Mouse (Mus musculus) T-helper 1 cell (primary cell): ENCODE results near the gene BC147527.
"Not testable (repeated sequence)": the region's sequence is repeated elsewhere in the genome, so short reads cannot be mapped to it uniquely, and the experiment has no call there.

Source experiments
- in situ Hi-C: fragments of 300-600 bp; cut with MboI, MseI; formaldehyde crosslinking; loops from one replicate; pipeline ENCODE4 v1.15.1; 2025; ENCODE audit warnings: high pct_unique_total_duplicates

The BC147527 gene

GRCm38 (mm10) chr13:120299991-120300442 lies at the start of gene BC147527:
TSS of gene BC147527 (plus strand) at chr13:120300392.
- in situ Hi-C loops, result no loop called here

DNA sequence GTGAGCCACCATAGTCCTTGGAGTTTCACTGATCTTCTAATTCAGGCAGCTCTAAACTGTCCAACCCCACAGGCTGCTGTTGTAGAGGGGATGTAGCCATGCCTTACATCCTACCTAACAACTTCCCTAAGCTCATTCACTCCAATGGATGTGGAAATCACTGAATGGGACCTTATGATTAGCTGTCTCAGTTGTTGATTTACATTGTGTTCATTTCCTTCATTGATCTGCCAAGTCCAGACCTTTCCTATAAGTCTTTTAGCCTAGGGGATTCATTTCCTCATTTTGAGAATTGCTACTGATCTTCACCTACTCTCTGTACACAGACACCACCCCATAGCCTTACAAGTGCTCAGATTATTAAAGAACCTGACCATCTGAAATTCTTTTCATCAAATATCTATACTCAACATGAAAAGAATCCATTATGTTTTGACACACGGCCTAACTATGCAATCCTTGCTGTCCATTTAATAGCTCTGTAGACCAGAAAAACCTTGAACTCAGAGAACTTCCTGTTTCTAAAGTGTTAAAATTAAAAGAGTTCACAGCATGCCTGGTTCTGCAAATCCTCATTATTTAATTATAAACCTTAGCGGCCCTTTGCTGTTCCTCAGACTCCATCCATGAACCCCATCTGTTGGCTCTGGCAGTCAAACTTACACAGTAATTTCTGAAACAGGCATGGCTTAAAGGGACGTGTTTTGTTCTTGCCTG lies 48.8 kb upstream of the BC147527 start:
- in situ Hi-C loops, result not testable (repeated sequence)

- in situ Hi-C loops, result not testable (repeated sequence)
Observed at GRCm38 (mm10) chr13:120258817-120259658, 41.2 kb upstream of the BC147527 start.

DNA sequence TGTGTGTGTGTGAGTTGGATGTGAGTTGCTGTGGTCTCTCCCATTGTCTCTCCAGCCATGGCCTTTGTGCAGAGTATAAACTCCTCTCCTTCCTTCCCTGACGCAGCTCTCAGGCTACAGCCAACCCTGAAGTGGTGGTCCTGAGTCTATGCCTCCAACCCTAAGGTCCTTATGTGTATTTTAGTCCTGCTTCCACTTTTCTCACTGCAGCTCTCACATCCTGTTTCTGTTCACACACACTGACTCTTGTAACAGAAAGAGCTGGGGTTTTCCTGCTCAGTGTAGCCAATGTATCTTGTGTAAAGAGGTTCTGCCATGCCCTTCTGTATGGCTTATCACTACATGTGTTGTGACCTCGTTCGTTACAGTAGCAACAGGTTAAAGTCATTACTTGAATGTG lies 40.5 kb upstream of the BC147527 start:
- in situ Hi-C loops, result not testable (repeated sequence)

- in situ Hi-C loops, result not testable (repeated sequence)
Observed at GRCm38 (mm10) chr13:120262870-120263269, 37.3 kb upstream of the BC147527 start, which contains the start of gene AF067061. TSS of gene AF067061 (plus strand) at chr13:120263114.

GRCm38 (mm10) chr13:120277837-120278236 lies 22.4 kb upstream of the BC147527 start:
- in situ Hi-C loops, result not testable (repeated sequence)

DNA sequence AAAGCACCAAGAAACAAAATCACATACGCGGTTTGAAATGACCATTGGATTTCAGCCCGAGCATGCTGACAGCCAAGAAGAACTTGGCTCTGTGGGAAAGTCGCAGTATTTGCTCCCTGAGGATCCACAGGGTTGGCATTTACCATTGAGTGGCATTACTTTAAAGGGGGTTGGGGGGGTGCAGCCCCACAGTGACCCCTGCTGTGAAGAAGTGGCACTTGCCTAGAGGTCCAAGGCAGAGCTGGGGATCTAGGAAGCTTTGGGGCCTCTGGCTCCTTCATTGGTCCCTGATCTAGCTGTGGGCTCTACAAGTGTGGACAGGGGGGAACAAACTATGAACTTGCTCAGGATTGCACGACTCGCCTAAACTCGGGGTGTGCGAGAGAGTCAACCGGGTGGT lies 21.4 kb upstream of the BC147527 start:
- in situ Hi-C loops, result no loop called here

- in situ Hi-C loops, result no loop called here
Observed at GRCm38 (mm10) chr13:120299324-120299894, 783 bp upstream of the BC147527 start.

GRCm38 (mm10) chr13:120300853-120301252 lies 661 bp downstream of the BC147527 start:
- in situ Hi-C loops, result no loop called here

GRCm38 (mm10) chr13:120310749-120311148 lies 10.6 kb downstream of the BC147527 start:
- in situ Hi-C loops, result no loop called here

DNA sequence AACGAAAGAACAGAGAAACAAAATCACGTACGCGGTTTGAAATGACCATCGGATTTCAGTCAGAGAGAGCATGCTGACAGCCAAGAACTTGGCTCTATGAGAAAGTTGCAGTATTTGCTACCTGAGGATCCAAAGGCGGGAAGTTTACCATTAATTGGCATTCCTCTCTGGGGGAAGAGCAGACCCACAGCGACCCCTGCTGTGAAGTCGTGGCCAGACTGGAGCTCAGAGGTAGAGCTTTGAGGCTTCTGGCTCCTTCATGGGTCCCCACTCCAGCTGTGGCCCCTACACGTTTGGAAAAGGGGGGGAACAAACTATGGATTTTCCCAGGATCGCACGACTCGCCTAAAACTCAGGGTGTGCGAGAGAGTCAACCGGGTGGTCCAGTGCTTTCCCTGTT lies 13.4 kb downstream of the BC147527 start:
- in situ Hi-C loops, result no loop called here

DNA sequence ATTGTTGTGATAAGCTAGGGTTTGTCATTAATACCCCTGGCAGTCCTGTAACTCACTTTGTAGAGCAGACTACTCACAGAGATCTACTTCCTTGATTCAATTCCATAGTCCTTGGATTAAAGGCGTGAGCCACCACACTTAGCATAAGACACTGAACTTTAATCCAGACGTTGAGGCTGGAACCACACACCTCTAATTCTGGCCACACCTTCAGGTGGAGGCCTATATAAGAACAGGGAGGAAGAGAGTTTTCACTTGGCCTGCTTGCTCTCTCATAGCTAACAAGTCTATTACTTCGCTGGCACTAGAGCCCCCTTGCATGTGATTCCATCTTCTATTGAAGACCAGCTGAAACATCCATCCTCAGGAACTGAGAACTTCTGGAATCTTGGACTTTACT lies 16.4 kb downstream of the BC147527 start, which contains the start of gene Tcstv3:
Tcstv3 (plus strand) TSS at position 301 of the 400 bp plus-strand sequence.
- in situ Hi-C loops, result loop anchor here (5.0 kb wide), 1 partner anchor 34 kb away; no protein-coding TSS in a partner anchor

DNA sequence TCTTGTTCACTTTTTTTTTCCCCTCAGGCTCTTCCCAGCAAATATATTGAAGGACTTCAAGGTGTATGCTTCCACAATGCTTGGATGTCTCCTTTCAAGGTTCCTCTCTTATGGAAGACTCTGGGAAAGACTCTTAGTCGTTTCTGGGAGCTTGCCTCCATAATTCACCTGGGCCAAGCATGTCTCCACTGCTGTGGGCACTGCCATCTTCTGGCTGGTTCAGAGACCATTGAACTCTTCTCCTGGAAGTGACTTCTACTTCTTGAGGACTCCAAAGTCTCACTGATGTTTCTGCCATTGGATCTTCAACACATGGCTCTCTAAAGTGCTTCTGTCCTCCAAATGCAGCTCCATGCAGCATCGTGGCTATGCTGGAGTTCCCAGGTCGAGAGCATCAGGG lies 20.0 kb downstream of the BC147527 start:
- in situ Hi-C loops, result no loop called here

GRCm38 (mm10) chr13:120320721-120321120 lies 20.5 kb downstream of the BC147527 start:
- in situ Hi-C loops, result no loop called here
